Mouse (Mus musculus) spleen, adult 12 weeks (tissue): Measurements from ENCODE around the gene 1700020A23Rik.
"Not testable (repeated sequence)": the region's sequence is repeated elsewhere in the genome, so short reads cannot be mapped to it uniquely, and the experiment has no call there.

Experiments used
- DNase-seq: peaks from one replicate; pipeline ENCODE4 v3.0.0; 2022; ENCODE audit warnings: low spot score

The 1700020A23Rik gene

DNA sequence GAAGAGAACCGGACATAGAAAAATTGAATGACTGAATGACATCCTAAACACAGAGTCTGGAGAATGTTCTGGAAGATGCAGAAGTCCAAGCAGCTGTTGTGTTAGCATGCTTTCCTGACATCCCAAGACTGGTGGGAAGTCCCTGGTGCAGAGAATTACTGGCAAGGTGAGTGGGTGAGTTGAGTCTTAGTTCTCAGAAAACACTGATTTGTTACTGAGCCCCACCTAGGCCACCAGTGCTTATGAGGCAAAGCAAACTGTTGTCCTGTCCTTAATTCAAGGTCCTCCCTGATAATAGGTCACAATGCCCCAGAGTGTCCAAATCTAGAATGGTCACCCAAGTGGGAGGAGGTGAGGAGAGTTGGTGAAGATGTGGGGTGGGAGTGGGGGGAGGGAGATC, at the start of gene 1700020A23Rik, which contains the start of gene Gm28372:
Gene 1700020A23Rik, plus strand, starts transcription at position 321 of the 400 bp plus-strand sequence.
Gene Gm28372, plus strand, starts transcription at position 301 of the 400 bp plus-strand sequence.
- DNase-seq = no peak

DNA sequence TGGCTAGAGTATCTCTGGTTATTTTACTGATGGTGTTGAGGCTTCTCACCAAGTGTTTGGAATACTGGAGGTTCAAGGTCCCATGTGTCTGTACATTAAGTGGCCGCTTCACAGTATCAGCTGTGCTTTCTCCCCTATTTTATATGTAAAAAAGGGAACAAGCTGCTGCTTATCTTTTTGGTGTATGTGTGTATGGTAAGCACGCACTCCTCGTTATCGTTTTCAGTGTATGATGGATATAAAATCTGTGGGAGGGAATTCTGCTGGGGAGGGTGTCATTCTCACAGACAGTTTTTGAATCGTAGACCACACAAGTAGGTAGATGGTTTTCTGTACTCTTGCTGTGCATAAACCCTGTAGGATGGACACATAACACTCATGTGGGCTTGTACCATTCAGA, 47.5 kb upstream of the 1700020A23Rik start:
- DNase-seq = no peak

DNA sequence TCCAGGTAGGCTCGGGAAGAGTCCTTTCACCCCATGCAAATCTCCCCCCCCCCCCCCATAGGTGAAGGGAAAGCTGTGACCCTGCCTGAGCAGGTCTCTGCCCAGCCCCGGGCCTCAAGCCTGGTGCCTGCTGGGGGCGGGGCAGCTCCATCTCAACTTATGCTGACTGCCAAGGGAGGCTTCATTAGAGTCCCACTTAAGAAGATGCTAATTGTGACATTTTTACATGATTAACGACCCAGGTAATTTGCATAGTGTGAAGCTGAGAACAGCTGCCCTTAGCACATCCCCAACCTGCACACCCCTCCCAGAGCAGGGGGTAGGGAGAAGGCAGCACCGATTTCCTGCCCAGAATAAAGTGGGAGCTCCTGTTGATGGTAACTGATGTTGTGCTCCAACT, 46.2 kb upstream of the 1700020A23Rik start:
- no peak for DNase-seq

DNA sequence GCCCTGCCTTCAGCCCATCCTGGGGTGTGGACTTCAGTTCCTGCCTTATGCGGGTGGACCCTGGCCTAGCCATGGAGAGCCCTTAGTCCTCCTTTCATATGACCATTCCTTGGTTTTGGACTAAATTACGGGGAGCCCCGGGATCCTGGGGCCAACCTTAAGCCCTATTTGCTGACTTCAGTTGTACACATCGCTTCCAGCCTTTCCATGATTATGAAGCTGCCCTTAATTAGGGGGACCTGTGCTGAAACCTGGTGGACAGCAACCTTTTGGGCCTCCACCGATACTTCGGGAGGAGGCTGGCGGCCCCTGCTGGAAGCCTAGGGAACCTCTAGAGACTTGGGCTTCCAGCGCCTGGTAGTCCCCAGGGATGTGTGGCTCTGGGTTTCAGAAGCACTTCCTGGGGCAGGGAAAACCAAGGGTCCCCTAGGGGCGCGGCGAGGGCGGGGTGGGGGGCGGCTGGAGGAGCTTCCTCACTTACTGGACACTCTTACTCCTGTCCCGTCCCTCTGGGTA, 42.5 kb upstream of the 1700020A23Rik start:
- DNase-seq = peak; percentile 4

DNA sequence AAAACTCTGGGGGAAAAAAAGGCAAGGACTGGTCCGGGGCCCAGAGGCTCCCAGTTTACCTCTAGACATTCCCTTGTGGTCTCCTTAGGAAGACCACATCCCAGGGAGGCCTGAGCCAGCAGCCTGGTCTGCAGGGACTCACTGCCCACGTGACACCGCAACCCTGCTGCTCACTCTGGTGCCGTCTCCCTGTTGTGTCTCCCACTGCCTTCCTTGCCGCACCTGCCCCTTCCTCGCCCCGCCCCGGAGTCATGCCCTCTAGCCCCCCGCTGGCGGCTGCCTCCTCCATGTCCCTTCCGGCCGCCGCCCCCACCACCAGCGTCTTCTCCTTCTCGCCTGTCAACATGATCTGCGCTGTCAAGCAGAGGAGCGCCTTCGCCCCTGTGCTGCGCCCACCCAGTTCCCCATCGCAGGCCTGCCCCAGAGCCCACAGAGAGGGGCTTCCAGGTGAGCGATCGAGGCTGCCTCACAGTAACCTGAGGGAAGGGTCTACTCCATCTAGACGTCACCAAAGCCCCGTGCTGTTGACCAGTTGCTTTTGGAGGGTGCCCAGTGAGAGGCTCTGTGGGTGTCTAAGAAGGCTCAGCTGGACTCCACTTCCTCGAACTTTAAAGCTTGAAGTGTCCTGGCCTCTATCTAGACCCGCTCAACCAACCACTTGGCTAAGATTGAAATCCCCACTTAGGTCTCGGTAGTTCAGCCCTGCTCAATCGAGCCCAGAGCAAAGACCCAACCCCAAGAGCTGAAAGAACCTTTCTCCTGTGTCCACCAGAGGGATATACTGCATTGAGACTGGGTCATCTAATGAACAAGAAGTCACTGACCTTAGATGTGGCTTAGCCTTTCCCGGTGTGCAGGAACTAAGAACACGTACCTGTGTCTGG, 39.6 kb upstream of the 1700020A23Rik start:
- DNase-seq = no peak

DNA sequence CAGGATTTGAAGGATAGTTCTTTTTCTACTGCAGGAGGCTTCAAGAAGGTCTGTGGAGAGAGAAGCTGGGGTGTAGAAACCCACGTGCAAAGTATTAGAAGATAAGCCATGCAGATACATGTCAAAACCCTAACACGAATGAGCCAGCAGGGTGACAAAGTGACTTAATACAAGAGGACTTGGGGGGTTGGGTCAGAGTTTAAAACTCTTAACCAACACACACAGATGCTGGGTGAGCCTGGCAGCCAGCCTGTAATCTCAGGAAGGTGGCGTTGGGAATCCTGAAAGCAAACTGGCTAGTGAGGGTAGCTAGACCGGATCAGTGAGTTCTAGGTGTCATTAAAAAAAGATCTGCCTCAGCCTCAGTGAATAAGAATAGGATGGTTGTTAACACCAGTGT, 37.7 kb upstream of the 1700020A23Rik start:
- DNase-seq = no peak

DNA sequence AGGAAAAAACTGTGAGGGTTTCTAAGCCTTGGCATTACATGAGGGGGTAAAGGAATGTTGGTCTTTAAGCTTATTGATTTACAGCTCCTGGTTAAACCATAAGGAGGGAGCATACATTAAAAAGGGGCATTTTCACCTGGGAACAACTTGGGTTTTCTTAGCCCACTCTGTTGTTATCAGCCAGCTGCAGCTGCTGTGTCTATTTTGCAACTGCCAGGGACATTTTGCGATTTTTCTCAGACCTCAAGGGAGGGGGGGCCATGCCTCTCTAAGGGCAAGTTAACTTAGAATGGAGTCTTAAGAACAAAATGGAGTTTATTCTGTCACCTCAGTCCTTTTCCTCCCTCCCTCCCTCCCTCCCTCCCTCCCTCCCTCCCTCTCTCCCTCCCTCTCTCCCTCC, 32.0 kb upstream of the 1700020A23Rik start:
- not testable (repeated sequence) for DNase-seq

DNA sequence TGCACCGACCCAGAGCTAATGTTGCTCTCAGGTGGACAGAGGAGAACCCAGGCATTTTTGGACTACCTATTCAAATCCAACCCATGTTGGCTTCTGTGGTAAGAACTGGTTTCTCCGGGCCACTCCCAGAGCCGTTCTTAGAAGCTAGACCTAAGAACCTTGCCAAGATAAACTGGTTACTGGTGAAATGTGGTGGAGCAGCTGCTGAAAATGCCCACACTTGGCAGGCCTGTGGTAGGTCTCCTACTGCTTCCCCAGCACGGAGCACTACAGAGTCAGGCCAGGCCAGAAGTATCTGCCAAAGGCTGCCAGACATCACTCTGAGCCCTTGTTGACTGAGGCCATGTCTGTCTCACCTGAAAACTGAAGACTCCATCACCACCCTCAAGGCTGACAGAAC, 30.1 kb upstream of the 1700020A23Rik start:
- DNase-seq = no peak

DNA sequence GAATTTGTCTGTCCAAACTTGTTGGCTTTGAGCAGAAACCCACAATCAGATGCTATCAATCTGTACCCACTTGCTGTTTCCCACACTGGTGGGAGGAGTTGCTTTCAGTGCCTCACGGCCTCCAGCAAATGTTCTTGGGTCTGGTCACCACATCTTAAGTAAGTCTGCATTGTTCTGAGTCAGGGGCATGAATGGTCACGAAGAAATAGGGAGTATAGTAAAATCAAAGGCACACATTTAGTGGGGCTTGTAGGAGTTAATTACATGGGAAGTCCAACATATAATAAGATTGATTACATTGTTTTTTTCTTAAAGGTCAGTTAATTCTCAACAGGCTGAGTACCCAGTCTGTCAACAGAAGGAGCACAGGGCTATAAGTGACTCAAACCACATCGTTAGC, 21.9 kb upstream of the 1700020A23Rik start:
- no peak for DNase-seq

DNA sequence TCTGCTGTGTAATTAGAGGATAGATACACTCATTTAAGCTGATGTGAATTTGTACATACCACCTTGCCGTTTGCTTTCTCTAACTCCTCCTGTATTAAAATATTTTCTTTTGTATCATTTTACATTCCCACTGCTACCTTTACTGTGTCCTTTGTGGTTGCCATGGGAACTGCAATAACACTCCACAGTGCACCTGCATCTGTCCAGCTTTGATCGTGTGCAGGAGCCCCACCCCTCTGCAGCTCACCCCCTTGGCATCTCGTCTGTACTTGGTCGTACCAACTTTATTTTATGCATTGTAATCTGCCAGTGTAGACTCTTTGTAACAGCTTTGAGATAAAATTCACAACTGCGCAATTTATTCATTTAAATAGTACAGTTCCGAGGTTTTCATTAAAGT, 21.2 kb upstream of the 1700020A23Rik start:
- no peak for DNase-seq

DNA sequence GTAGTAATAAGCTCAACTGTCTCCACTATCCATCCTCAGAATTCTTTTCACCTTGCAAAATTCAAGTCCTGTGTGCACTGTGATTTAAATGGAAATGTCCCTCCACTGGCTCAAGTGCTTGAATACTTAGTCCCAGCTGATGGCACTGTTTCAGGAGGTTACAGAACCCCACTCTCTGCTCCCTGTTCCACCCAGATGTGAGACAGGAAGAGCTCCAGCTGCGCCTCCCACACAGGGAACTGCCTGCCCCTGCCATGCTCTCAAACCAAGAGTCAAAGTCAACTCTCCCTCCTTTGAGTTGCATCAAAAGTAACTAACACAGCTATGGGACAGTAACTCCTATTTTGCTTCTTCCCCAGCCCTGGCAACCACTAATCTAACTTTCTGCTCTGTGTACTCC, 18.8 kb upstream of the 1700020A23Rik start:
- DNase-seq = no peak

DNA sequence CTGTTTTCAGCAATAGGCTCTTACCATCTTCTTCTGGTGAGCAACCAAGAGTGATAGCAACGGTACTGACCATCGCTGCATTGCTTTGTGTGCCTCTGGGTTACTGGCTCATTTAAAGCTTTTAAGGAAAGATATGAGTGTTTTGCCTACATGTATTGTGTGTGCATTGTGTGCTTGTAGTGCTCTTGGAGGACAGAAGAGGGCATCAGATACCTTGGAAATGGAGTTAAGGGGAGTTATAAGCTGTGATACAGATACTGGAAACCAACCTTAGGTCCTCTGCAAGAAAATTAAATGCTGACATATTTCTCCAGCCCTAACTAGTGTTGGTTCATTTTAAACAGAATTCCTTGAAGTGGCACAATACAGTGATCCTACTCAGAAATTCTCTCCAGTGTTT, 16.3 kb upstream of the 1700020A23Rik start:
- no peak for DNase-seq

DNA sequence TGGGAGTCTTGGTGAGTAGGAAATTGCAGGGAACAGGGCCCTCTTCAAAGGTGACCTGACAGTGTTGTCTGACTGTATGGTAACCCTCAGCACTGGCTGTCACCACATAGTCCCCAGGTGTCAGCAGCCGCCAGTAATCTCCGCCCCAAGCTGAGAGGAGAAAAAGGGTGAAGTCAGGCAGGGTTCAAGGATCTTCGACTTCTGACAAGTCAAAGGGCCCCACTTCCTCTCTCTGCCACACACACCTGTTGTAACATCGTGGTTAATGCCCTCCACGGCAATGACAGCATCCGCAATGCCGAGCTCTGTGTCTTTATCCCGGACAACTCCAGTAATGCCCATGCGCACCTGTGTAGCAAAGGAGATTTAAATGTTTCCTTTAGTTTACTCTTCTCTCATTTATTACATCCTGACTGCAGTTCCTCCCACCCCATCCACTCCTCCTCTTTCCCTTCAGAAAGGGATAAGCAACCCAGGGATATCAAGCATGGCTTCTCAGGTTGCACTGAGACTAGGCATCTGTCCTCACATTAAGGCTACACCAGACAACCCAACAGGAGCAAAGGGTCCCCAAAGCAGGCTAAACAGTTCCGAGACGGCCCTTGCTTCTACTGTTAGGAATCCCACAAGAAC, 13.9 kb upstream of the 1700020A23Rik start:
- no peak for DNase-seq

DNA sequence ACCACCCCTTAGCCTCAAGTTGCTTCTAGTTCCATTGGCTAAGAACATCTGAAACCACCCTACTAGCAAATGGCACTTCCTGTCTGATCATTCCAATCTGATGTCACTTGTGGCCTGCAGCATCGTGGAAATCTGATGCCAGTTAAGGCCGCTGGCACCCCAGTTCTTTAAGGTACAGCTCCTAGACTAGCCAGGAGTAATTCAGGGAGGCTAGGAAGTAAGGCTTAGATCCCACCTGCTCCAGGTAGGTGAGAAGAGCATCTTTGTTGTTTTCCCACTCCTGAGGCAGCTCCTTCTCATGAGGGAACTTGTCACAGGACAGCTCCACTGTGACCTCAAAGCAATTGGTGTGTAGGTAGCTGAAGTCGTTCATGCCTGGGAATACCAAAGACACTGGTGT, 12.2 kb upstream of the 1700020A23Rik start:
- no peak for DNase-seq

DNA sequence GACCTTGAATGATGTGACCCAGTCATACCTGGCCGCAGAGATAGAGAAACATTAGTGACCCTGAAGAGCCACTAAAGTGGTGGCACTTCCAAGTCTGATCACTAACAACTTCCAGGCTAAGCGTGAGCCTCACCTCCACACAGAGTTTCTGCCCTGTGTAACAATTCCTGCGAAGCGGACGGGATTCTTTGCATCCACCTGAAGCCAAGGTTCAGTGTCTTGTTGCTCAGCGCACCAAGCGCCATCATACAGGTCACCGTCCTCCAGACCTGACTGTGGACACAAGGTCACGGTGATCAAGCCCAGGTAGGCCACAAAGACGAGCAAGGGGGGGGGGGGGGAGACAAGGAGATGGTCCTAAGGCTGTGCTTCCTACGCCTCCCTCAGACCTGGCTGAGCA, 9.4 kb upstream of the 1700020A23Rik start:
- no peak for DNase-seq

DNA sequence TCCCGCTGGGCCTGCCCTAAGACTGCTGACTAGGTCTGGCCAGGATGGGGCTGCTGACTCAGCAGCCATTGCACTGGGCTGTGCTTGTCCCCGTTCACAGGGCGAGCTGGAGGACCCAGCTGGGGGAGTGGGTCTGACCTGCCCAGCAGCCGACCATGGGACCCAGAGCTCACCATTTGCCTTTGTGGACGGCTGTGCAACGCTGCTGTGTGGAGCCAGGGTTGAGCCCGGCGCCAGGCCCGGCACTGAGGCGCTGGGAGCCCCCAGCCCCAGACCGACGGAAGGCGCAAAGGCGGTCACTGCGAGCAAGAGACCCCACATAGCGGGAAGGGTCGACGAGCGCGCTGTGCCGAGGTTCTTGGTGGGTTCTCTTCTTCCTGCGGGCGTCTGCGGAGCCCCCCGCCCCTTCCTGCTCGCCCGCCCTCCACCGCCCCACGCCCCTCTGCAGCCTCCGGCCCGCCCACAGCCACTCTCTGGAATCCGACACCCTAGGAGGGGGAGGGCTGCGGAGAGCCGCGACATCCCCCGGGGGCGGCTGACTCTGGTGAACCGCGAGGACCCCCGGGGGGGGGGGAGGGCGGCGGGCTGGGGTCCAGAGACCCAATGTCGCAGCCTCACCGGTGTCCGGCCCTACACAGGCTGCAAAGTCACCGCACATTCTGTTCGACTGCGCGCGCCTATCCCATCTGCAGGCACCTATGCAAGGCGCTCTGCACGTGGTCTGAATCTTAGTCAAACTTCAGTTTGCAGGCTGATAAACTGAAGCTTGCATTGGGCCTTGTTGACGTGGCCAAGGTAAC, 7.7 kb upstream of the 1700020A23Rik start, which contains the start of gene Cpxm1:
Gene Cpxm1, minus strand, starts transcription at position 389 of the 800 bp plus-strand sequence.
- DNase-seq = no peak

DNA sequence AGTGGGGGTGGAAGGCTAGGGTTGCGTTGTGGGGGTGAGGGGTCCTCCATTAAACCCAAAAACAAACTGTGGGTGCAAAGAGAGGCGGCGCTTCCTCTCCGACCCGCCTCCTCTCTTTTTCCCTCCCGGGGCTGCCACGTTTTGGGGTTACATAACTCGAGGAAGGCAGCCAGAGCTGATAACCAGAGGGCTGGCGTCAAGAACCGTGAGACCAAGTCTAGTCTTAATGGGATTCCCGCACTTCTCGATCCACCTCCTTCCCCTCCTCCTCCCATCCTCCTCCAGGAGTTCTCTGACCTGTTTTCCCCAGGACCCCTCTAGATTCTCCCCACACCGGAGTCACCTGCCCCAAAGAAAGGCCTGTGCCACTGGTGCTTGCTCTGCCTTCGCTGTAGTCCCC, 7.0 kb upstream of the 1700020A23Rik start:
- no peak for DNase-seq

DNA sequence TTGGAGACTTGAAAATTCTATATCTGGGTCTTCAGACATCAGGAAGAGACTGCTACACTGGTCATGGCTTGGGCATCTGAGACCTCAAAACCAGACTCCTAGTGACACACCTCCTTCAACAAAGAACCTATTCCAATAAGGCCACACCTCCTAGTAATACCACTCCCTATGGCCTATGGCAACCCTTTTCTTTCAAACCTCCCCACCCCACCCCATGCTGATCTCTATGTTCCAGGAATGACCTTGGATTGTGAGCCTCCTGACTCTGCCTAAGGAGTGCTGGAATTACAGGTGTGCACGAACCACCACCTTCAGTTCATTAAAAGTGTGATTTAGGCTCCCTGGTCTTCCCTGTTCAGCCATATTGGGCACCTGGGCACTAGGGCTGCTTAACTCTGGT, 5.0 kb upstream of the 1700020A23Rik start:
- DNase-seq = no peak

DNA sequence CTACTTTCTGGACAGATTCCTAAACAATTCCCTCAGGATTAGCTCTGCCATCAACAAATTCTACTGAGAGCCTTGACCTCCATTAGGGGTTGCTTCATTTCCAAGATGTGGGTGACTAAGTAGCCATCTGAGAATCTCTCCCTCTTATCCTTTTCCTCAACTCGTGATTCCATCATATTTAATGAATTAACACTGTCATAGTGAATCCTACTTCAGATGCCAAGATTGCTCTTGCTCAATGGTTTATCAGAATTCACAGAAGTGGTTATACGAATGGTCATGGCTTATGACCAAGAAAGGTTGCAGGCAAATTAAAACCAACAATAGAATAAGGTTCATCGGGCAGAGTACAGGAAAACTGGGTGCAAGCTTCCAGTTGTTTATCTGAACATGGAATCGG, 3.2 kb upstream of the 1700020A23Rik start:
- no peak for DNase-seq

DNA sequence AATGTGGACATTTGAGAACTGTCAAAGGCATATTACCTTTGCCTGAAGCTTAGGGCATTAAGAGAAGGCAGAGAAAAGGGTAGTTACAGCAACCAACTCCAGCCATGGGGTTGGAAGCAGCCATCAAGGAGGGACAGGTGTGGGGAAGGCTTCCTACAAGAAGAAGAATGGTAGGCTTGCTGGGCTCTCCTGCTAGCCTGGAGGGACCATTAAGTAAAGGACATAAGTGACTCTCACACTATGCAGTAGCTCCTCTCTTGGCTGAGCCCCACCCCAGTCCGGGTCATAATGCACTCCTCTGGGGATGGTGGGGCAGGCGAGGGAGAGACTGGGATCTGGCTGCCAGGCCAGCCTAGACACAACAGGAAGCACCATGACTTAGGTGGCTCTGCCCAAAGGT, 1.1 kb downstream of the 1700020A23Rik start, which contains the start of gene Tmem239:
Gene Tmem239, plus strand, starts transcription at position 301 of the 400 bp plus-strand sequence.
- DNase-seq = no peak

DNA sequence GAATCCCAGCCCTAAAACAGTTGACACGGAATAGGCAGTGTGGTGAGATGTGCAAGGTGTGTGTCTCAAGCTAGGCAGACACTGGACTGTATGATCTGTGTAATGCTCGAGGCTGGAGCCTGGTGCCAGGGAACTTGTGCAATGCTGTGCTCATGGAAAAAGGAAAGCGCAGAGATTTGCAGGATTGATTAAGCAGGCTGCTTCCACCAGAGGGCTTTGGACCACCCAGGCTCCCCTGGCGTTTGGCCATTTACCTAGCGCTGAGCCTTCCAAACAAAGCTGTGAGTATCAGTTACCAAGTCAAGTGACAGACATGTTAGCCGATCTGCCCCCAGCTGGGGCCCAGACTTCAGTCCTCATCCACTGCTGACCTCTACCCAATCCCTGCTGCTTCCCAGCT, 3.1 kb downstream of the 1700020A23Rik start:
- no peak for DNase-seq
